Mouse (Mus musculus) cerebellum, adult 8-10 months (tissue): ENCODE data around the gene Actn1.
A peak's percentile ranks its signal among the peaks of the same experiment; 100 is the strongest.

ENCODE experiments used
- DNase-seq: peaks from one replicate; pipeline ENCODE4 v3.0.0; 2022

The Actn1 gene

DNA sequence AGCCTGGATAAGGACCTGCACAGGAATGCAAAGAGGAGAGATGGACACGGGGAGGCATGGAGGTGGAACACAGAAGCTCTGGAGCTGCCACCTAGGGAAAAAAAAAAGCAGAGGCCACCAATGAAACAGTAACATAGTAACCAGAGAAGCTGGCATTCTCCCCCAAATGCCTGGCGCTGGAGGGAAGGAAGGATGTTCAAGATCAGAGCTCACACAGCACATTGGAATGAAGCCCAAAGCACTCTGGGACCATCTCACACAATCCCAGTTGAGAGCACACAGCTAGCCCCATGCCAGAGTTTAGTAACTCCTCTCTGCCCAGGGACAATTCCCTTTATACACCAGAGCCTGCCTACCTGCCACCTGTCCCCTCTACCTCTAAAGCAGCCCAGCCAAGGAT is 34.1 kb downstream of the Actn1 start:
- DNase-seq: no peak

DNA sequence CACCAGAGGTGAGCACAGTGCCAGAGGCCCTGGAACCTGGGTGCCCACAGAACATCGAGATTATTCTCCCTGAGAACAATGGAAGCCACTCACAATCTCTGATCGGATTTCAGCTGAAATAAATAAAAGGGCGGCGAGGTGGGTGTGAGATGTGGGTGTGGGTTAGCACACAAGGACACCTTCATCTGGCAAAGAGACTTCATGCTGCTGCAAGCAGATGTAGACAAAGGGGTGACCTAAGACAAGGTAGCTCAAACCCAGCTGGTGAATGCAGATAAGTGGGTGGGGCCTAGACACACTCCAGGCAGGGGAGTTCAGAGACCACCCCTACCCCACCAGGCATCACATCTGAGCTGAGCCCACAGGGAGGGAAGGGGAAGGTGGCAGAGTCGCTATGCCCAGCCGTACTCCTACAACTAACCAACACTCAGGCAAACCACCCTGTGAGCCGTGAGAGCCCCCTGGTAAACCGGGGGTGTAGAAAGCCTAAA is 35.9 kb downstream of the Actn1 start:
- DNase-seq: no peak

DNA sequence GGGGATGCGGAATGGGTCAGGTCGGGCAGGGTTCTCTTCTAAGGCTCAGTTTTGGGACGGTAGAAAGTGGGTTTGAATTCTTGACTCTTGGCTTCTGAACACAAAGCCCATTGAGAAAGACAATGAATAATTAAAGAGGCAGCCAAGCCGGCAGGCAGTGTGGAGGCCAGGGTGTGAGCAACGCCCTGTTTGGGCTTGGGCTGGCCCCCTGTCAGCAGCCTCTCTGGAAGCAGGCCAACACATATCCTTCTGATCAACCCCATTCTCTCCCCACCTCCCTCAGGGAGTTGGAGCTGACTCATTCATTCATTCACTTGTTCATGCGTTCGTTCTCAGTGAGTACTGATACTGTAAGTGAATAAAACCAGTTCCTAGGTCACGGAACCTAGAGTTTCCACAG is 36.7 kb downstream of the Actn1 start:
- DNase-seq: no peak

DNA sequence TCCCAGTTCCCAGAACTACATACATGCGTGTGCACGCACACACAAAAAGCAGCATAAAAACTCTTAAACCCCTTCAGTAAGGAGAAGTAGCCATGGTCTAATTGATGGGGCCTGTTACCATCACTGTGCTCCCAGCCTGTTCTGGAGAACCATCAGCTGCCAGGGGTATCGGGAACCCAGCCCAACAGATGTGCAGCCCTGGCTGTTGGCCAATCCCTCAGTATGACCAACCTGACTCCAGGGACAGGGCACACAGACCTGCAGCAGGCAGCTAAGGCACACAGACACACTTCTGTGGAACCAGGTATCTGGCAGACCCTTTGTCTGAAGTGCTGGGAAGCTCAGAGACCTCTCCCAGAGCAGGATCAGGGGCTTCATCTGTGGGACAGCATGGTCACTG is 37.7 kb downstream of the Actn1 start:
- no peak for DNase-seq

DNA sequence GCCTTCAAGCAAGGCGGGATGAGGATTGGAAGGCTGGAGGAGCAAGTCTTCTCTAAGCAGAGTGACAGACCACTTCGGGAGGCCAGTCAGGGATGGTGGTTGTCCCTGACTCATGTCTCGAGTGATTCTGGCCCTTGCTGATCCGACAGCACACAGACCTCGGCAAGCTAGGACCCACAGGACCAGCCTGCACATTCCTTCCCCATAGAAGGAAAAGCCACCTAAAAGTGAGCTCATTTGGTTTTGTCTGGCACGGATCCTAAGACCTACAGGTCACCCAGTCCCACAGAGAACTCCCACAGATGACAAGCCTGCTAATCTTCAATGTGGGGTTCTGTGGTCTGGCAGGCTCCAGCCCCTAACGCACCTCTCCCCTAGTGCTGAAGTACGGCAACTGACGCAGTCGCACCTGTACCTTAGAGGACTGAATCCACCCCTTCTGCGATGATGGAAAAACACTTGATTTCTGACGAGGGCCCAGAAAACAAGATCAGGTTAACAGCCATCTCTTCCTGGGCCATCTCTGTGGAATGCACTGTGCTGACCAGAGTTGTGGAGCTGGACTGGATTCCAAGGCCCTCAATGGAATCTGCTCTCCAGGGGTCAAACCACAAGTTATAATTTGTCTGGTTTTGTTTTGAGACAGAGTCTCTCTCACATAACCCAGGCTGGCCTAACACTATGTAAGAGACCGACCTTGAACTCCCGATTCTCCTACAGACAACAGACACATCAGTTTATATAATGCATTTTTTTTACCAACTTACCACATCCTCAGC is 39.7 kb downstream of the Actn1 start:
- DNase-seq: no peak

DNA sequence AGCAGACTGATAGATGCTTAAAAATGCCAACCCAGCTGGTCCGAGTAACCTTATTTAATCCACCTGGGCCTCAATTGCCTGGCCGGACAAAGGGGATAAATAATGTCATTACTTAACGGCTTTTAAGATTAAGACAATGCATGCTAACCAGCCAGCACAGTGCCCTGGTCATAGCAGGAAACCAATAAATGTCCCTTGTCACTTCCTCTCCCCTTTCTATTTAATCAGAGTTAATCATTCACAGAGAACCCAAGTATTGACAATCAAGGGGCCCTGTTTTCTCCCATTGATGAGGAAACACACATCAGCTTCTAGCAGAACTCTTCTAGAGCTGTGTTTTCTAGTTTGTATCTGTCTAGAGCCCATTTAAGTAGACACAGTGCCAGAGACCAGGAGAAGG is 41.4 kb downstream of the Actn1 start:
- DNase-seq: no peak

DNA sequence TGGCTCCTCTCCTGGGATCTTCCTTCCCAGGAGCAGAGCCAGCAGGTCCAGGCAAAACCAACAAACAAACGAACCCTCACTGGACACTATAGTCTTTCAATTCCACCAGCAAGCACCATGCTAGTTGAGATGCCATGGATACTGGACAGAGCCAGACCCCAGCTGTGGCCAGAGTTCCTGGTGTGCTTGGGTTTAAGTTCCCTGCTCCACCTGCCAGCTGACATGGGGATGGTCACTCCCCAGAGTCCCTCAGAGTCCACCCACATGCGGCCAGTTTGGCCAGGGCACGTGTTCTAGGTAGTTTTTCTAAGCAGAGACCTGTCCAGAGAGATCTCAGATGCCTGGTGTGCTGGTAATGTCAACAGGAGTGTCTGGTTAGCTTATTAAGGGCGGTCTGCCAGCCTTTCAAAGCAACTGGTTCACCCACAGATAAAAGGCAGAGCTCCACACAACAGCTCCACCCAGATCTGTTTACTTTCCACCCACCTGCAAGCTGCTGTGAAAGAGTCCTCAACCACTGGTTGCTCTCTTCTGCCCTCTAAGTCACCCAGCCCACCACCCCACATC is 42.0 kb downstream of the Actn1 start:
- DNase-seq: no peak

DNA sequence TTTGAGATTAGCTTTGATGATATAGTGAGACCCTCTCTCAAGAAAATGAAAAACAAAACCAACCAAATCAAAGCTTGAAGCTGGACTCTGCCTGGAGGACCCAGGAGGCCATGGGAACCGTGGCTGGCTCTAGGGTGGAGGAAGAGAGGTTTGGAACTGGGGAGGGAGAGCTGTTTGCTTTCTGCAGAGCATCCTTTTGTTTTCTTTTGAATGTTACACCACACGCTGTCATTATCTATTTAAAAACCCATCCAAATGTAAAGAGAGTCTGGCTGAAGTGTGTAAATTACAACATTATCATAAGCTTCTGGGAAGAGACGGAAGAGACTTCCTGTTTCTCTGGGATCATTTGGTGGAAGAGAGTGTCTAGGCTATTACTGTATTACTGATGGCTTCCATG is 43.1 kb downstream of the Actn1 start:
- no peak for DNase-seq

DNA sequence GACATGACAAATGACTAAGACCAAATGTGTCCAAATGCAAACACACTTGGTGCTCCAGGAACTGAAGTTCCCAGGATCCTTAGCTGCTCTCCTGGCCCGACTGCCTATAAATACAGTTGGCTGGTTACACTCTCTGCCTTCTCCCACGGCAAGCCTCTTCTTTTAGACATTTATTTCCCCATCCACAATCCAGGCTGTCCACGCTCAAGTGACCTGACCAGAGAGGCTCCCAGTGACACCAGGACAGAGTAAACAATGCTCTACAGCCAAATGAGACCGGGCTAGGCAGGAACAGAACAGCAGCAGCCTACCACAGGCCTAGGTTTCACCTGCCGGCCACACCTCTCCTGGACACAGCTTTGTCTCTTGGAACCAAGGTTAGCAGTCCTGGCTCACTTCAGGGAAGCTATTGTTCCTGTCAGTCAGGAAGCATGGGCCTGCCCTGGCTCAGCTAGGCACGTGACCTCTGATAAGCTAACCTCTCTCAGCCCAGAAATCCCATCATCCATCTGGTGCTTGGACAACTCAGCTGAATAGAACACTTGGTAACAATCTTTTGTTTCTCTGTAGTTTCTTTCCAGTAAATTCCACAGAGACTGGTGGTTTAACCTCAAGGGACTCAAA is 43.8 kb downstream of the Actn1 start:
- DNase-seq: no peak

DNA sequence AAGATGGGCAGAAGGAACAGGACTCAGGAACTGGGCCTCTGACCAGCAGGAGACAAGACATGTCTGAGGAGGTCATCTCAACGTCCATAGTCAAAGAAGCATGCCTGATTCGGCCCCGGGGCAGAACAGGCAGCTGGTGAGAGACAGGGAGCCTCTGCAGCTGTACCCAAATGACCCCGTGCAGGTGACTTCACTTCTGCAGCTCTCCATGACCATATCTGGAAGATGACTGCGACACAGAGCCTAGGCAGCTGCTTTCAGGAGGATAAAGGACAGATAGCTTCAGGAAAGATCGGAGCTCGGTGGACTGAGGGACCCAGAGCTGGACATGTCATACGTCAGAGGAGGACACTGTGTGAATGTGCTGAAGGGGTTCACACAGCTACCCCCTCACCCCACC is 46.4 kb downstream of the Actn1 start:
- DNase-seq: no peak

DNA sequence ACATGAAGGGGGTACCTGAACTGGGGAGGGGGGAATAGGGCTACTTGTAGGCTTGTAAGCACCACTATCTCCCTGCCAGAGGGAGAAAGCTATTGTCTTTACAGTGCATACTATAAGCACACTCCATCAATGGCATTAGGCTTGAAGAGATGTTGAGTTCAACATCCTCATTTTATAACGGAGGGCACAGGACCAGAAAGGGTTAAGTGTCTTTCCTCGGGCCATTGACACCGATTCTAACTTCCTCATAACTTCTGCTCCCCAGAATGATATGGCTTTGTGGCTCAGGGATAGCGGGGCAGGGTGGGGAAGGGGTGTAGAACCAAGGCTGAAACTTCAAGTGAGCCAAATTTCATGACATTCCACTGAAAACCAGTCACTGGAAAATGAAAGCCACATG is 46.9 kb downstream of the Actn1 start:
- DNase-seq: no peak

DNA sequence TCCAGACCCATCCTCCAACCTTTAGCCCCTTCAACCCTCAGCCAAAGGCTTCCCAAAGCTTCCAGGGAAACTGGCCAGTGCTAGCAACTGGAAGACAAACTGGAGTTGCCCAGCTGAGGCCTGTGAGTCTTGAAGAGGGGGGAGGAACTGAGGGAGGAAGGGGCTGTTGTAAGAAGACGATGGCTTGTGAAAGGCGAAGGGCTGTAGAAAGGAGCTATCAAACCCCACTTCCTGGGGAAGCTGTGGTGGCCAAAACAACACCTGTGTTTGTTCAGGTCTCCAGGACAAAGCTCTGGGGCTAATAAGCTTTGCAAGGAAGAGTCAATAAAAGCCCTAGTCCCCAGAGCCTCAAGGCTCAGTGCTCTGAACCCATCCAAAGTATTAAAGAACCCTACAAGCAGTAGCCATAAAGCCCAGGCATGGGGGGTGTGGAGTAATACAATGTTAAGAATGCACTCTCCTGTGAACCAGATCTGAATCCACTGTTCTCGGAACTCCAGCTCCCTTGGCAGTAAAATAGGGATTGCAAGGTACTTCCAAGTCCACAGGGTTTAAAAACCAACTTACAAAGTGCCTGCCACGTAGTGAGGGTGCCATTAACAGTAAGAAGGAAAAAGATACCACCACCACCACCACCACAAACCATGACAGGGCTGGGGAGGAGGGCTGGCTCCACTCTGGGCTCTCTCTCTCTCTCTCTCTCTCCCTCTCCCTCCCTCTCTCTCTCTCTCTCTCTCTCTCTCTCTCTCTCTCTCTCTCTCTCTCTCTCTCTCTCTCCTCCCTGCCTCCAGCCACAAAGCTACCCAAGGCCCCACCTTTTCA is 49.2 kb downstream of the Actn1 start:
- DNase-seq: no peak

DNA sequence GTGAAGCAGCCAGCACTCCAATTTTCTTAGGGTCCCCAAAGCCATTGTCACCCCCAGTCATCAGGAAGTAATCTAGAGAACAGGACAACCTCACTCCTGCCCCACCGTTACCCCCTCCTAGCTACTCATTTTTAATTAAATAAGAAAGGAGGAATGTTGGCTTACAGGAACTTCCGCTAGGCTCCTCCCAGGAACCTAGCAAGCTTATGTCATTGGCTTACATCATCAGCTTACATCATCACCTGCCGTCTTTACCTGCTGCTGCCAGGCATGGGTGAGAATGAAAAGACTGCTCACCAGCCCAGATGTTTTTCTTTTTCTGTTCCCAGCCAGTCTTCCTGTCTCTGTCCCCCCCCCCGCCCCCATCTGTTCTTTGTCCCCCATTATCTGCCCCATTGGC is 50.3 kb downstream of the Actn1 start:
- DNase-seq: no peak

DNA sequence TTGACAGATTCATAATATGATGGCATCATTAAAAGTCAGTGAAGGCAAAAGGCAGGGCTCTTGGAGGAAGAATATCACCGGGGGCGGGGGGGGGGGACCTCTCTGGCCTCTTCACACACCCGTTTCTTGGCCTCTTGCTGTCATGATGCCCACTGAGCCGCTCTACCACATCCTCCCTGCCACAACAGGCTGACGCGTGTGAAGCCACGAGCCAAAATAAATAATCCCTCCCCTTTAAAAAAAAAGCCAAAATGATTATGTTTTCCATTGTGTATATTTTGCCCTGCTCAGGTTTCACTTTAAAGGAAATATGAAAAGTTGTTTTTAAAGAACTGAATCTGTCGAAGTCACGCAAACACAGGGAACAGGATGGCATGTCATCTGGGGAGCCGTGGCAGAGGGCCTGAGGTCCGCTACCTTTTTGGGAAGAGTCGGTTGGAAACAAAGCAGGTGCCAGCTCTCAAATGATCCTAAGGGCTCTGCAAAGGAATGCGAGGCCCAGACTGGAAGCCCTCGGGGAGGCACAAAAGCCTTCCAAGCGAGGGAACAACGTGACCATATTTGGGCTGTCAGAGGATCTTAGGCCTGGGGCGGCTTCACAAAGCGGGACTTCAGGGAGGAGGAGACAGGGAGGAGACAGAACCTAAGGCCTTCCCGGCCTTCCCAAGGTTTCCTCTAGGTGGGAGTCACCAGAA is 51.9 kb downstream of the Actn1 start:
- DNase-seq: no peak

DNA sequence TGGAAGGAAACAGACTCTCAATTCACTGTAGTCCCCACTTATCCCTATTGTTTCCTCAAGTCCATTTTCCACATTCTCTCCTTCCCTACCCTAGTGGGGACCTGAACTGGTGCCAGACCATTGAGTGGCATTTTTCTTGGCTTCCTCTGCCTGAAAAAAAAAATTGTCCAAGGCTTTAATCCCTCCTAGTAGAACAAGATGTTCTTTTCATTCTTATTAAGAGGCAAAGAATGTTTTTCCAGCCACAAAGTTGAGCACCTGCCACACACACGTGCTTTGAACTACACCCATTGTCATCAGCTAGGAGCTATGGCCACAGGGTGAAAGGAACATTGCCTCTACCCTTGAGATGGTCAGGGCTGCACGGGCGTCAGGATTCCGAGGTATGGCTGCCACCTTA is 56.9 kb downstream of the Actn1 start:
- no peak for DNase-seq

DNA sequence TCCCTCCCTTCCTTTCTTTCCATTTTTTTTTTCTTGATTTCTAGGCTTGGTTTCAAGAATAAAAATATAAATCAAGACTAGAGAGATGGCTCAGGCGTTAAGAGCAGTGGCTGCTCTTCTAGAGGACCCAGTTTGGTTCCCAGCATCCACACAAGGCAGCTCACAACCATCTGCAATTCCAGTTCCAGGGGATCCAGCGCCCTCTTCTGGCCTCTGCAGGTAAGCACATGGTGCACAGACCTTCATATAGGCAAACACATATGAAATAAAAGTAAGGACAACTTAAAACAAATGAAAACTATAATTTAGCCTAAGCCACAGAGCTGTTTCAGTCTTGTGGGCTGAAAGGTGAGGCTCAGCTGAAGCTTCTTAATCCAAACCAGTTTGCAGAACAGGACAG is 60.4 kb downstream of the Actn1 start:
- no peak for DNase-seq

DNA sequence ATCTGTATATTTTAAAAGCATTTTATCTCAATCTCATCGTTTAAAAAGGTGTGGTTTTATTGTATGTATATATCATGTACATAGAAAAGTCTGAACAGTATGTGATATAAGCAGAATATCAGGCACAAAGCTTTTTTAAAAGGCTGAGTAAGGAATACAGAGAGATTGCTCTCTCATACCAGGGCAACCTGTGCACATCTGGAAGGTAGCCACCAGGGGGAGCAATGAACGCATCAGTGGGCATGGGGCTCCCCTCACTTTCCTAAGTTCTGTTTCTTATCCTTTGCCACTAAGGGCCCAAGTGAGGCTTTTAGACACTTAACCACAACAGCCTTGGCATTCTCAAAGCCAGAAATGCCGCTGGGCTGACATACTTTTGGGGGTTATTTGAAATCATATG is 61.7 kb downstream of the Actn1 start:
- peak; percentile 43 for DNase-seq

DNA sequence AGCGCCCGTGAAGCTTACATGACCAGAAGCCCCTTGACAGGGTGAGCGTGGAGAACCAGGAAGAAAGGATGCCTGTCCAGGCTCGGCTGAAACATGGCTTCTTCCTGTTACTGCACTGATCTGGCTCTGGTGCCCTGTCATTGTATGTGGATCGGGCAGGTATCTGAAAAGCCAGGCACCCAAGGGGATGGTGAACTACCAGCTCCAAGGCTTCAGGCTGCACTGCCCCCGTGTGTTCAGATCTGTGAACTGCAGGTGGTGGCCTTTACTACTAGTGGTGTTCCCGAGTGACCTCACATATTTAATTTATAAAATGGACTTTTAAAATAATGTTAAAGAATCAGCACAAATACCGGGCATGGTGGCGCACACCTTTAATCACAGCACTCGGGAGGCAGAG is 62.8 kb downstream of the Actn1 start:
- DNase-seq: peak; percentile 26

DNA sequence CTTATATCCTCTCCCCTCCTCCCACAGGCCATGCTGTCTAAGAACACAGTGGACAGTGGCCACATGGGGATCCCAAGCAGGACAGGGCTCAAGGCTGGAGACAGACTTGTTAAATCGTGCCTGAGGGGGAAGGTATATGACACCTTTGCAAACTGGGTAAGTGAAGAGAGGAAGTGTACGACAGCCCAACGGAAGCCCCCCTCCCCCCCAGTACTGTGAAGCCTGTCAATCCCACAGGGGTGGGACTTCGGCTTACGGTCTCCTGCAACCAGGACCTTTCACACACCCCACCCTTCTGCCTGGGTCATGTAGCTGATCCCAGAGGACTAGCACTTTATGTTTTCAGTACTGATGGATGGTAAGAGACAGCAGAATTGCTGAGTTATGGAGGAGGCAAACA is 68.4 kb downstream of the Actn1 start:
- DNase-seq: no peak

DNA sequence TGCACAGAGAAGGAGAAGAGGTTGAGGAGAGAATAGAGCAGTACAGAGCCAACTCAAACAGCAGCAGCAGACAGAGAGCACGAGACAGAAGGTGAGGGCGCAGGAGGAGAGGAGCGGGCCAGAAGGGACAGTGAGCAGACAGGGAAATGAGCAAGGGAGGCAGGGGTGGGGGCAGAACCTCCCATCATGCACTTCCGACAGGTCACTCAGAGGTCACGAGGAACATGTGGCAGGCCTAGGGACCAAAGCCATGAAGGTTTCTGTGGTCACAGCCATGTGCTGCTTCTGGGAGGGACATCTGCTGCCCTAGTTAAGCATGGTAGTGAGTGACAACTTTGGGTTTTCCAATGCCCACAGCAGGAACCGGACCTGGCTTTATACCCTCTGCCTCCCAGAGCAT is 68.8 kb downstream of the Actn1 start:
- DNase-seq: no peak

DNA sequence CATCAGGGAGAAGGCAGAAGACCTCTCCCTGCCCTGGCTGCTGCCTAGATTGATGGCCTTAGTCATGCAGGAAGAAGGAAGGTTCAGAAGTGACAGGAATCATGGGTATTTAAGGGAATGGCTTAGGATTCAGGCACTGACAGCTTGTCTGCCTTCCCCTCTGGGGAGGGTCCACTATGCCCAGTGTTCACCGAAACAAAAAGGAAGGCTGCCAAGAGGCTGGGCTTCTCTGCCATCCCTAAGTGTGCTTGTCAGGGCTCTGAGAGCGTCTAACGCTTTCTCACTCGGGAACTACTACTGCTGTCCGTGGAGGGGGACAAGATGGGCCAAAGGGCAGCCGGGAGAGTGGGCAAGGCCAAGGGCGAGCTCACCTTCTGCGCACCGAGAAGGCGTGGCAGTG is 69.3 kb downstream of the Actn1 start:
- no peak for DNase-seq

DNA sequence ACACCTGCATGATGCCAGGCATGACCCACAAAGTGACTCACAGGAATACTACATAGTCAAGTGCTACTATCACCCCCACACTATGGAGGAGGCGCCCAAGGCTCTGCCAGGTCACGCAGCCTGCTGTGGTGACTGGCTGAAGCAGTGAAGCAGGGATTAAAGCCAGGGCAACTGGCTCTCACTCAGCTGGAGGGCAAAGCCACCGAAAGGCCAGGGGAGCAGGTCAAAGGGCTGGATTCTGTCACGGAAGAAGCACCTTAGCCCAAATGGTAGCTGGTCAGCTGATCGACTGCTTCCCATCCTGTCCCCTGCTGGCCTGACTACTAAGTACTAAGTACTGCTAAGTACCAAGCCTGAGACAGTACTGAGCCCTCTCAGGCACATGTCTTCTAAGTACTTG is 76.1 kb downstream of the Actn1 start:
- no peak for DNase-seq

DNA sequence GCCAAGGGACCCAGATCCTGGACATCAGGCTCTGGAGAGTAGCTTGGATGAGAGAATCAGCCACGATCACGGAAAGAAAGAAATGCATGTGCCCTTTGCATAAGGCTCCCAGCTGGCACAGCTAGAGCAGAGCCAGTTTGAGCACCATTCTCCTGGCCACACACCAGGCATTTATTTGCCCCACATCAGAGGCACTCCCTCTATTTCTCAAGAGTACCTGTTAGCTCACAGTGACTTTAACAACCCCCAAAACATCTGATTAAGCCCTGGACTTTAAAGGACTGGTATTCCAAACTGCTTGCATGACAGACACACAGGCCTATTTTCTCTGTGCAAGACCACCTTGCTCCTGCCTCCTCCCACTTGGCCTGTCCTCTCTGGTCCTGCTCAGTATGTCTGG is 78.3 kb downstream of the Actn1 start:
- DNase-seq: no peak
